14 mouse cellular contexts compared by ENCODE assay signal in genomic region chr17:36021309-36021708, GRCm38 (mm10). TPM values are rescaled to one million over a fixed set of nuclear protein-coding genes. Genes with fewer than 3 reads are reported as not detected.
DNase-seq lines count a peak whose midpoint lies in the region; ATAC-seq and TF ChIP-seq lines count a peak whose summit lies in the region.
"Had no signal": no experiment of that assay in that cellular context is flagged by ENCODE, and none has a peak within 500 bp of the region (broad histone marks: within the 10 kb centered on the region; RNA-seq: fewer than 3 reads in every experiment).

No protein-coding gene starts in this region.

- H3K9ac ChIP-seq in kidney, postnatal 0 days (ENCODE audit: low read depth, low read length) = no peak overlapping the region
- H3K9ac ChIP-seq: limb, embryonic 12.5 days; midbrain, embryonic 15.5 days had no signal

- DNase-seq in kidney, postnatal 0 days (ENCODE audit: low spot score) = no peak
- DNase-seq in kidney, adult 8-10 months = no peak
- peak; percentile 1 for DNase-seq in 3T3-L1 (ENCODE audit: low read depth, low spot score)
- no peak for DNase-seq in yolk sac, embryonic 10.5 days (ENCODE audit: low spot score)
- DNase-seq in neural tube, embryonic 10.5 days (ENCODE audit: extremely low spot score, low spot score) = no peak
- DNase-seq: cerebellum, adult 11-12 months had no signal

- no peaks in the 10 kb centered on the region for H3K27me3 ChIP-seq in erythroblast, embryonic 14.5 days (ENCODE audit: control insufficient read depth)
- no peaks in the 10 kb centered on the region for H3K27me3 ChIP-seq in kidney, postnatal 0 days (ENCODE audit: insufficient read depth, low read length)
- H3K27me3 ChIP-seq: embryonic facial prominence, embryonic 13.5 days; limb, embryonic 12.5 days; midbrain, embryonic 15.5 days had no signal

- H3K9me3 ChIP-seq in erythroblast, embryonic 14.5 days (ENCODE audit: control insufficient read depth, low read length) = no peaks in the 10 kb centered on the region; the same call in 1 of the 2 replicates
- H3K9me3 ChIP-seq in kidney, postnatal 0 days (replicated peaks; ENCODE audit: low read length) = no peaks in the 10 kb centered on the region
- H3K9me3 ChIP-seq: embryonic facial prominence, embryonic 13.5 days; limb, embryonic 12.5 days; midbrain, embryonic 15.5 days had no signal

- no peak overlapping the region for H3K4me2 ChIP-seq in kidney, postnatal 0 days (ENCODE audit: low read length)
- H3K4me2 ChIP-seq: midbrain, embryonic 15.5 days had no signal

- peak overlapping the region; percentile 66; the same call in 1 of the 2 replicates for H3K27ac ChIP-seq in kidney, postnatal 0 days
- H3K27ac ChIP-seq: embryonic facial prominence, embryonic 13.5 days; midbrain, embryonic 15.5 days had no signal

- H3K4me1 ChIP-seq in erythroblast, embryonic 14.5 days (ENCODE audit: control insufficient read depth) = peaks cover 82% of the 10 kb centered on the region
- no peaks in the 10 kb centered on the region; the same call in 1 of the 2 replicates for H3K4me1 ChIP-seq in kidney, postnatal 0 days (replicated peaks; ENCODE audit: insufficient read depth, low read length)
- H3K4me1 ChIP-seq: midbrain, embryonic 15.5 days had no signal

- peaks cover 45% of the 10 kb centered on the region for H3K36me3 ChIP-seq in erythroblast, embryonic 14.5 days (ENCODE audit: control insufficient read depth)
- no peaks in the 10 kb centered on the region for H3K36me3 ChIP-seq in kidney, postnatal 0 days (ENCODE audit: insufficient read depth, low read length)
- H3K36me3 ChIP-seq: embryonic facial prominence, embryonic 13.5 days; limb, embryonic 12.5 days; midbrain, embryonic 15.5 days had no signal

- H3K4me3 ChIP-seq in erythroblast, embryonic 14.5 days (replicated peaks) = peak overlapping the region; percentile 80
- H3K4me3 ChIP-seq in kidney, postnatal 0 days (replicated peaks; ENCODE audit: low read depth, low read length) = no peak overlapping the region
- H3K4me3 ChIP-seq: limb, embryonic 12.5 days; midbrain, embryonic 15.5 days had no signal

- WGBS in kidney, postnatal 0 days = 100% methylated on average over 1 of the region's 1 CpGs

- no peak for TF ChIP-seq CTCF in kidney, postnatal 0 days (IDR thresholded peaks at IDR 0.05; ENCODE audit: low read depth)

- no peak for ATAC-seq in erythroblast, adult 5-6 weeks (replicated peaks; ENCODE audit: low FRiP score, poor library complexity, severe bottlenecking)
- no peak for ATAC-seq in kidney, postnatal 0 days (replicated peaks; ENCODE audit: low FRiP score, low read depth)
- peak; percentile 2 for ATAC-seq in inflammation-experienced regulatory T-cells, adult 6 months
- ATAC-seq: midbrain, embryonic 15.5 days had no signal

RNA-seq across cellular contexts. Expression of gene H2-T24, which starts 0.9 kb away (rescaled TPM):
- polyA plus RNA-seq in erythroblast, embryonic 14.5 days (2012) = 0.91 and 0.98 TPM in 2 replicates
- 161 and 177 TPM in 2 replicates for total RNA-seq in erythroblast, adult 5-6 weeks (2015; ENCODE audit: low replicate concordance)
- 587 and 609 TPM in 2 replicates for total RNA-seq in erythroblast, adult 5-6 weeks (2017; ENCODE audit: low replicate concordance)
- polyA plus RNA-seq in kidney, postnatal 0 days (2015; fragmentation: Nextera tagmentation; extraction: Ambion mirVana) = 1.3 and 1.7 TPM in 2 replicates
- 10 to 100 TPM; 26.0 to 35.7 (median 32.8) TPM for polyA plus RNA-seq in inflammation-experienced regulatory T-cells, adult 6 months (2017; shearing (Covaris generic))

RNA-seq across cellular contexts. Expression of gene H2-T23, which starts 11.3 kb away (rescaled TPM):
- 3.7 and 5.0 TPM in 2 replicates for polyA plus RNA-seq in erythroblast, embryonic 14.5 days (2012)
- 249 and 264 TPM in 2 replicates for total RNA-seq in erythroblast, adult 5-6 weeks (2015; ENCODE audit: low replicate concordance)
- total RNA-seq in erythroblast, adult 5-6 weeks (2017; ENCODE audit: low replicate concordance) = 271 and 275 TPM in 2 replicates
- 14.2 and 16.1 TPM in 2 replicates for polyA plus RNA-seq in kidney, postnatal 0 days (2015; fragmentation: Nextera tagmentation; extraction: Ambion mirVana)
- polyA plus RNA-seq in inflammation-experienced regulatory T-cells, adult 6 months (2017; shearing (Covaris generic)) = 1,000 to 10,000 TPM in 1 of 3 experiments, 100 to 1,000 TPM in 2; 834 to 1,491 (median 990) TPM

RNA-seq across cellular contexts. Expression of gene H2-T22, which starts 21.2 kb away (rescaled TPM):
- 0.12 and 0.14 TPM in 2 replicates for polyA plus RNA-seq in erythroblast, embryonic 14.5 days (2012)
- 10.4 and 21.5 TPM in 2 replicates for total RNA-seq in erythroblast, adult 5-6 weeks (2015; ENCODE audit: low replicate concordance)
- total RNA-seq in erythroblast, adult 5-6 weeks (2017; ENCODE audit: low replicate concordance) = 12.8 and 20.4 TPM in 2 replicates
- polyA plus RNA-seq in kidney, postnatal 0 days (2015; fragmentation: Nextera tagmentation; extraction: Ambion mirVana) = 16.4 and 18.6 TPM in 2 replicates
- polyA plus RNA-seq in inflammation-experienced regulatory T-cells, adult 6 months (2017; shearing (Covaris generic)) = 100 to 1,000 TPM; 428 to 527 (median 477) TPM

RNA-seq across cellular contexts. Expression of gene Gm6034, which starts 21.5 kb away (rescaled TPM):
- not detected in 2 replicates for polyA plus RNA-seq in erythroblast, embryonic 14.5 days (2012)
- total RNA-seq in erythroblast, adult 5-6 weeks (2015; ENCODE audit: low replicate concordance) = not detected in 2 replicates
- not detected in 2 replicates for total RNA-seq in erythroblast, adult 5-6 weeks (2017; ENCODE audit: low replicate concordance)
- polyA plus RNA-seq in kidney, postnatal 0 days (2015; fragmentation: Nextera tagmentation; extraction: Ambion mirVana) = not detected in 2 replicates
- polyA plus RNA-seq in inflammation-experienced regulatory T-cells, adult 6 months (2017; shearing (Covaris generic)) = under 1 TPM in 2 of 3 experiments, not detected in 1; 0.33 to 0.87 TPM
- total RNA-seq: layer of hippocampus, adult 8-10 months had no signal
- polyA plus RNA-seq: embryonic facial prominence, embryonic 13.5 days; frontal cortex, adult 2 months; limb, embryonic 12.5 days; midbrain, embryonic 15.5 days had no signal

RNA-seq across cellular contexts. Expression of gene Gm11127, which starts 36.9 kb away (rescaled TPM):
- polyA plus RNA-seq in erythroblast, embryonic 14.5 days (2012) = 0.07 TPM in 1 of 2 replicates, not detected in the other
- not detected in 2 replicates for total RNA-seq in erythroblast, adult 5-6 weeks (2015; ENCODE audit: low replicate concordance)
- total RNA-seq in erythroblast, adult 5-6 weeks (2017; ENCODE audit: low replicate concordance) = not detected in 2 replicates
- polyA plus RNA-seq in kidney, postnatal 0 days (2015; fragmentation: Nextera tagmentation; extraction: Ambion mirVana) = 0.13 and 0.22 TPM in 2 replicates
- polyA plus RNA-seq in inflammation-experienced regulatory T-cells, adult 6 months (2017; shearing (Covaris generic)) = under 1 TPM in 1 of 3 experiments, not detected in 2; 0.30 TPM
- polyA plus RNA-seq: embryonic facial prominence, embryonic 13.5 days; limb, embryonic 12.5 days; midbrain, embryonic 15.5 days had no signal

Comparison
In these comparisons a context has a peak if more than half of its experiments do, and no peak if none do; other contexts are left out.
1. RNA of gene H2-T23, which starts 11.3 kb away (polyA plus RNA-seq): 834 to 1,491 TPM in inflammation-experienced regulatory T-cells, adult 6 months; 14.2 to 16.1 TPM in kidney, postnatal 0 days and 3.7 to 5.0 TPM in erythroblast, embryonic 14.5 days; every median in the first group is over 10 times any median in the second.
2. RNA of gene H2-T22, which starts 21.2 kb away (polyA plus RNA-seq): 428 to 527 TPM in inflammation-experienced regulatory T-cells, adult 6 months; 16.4 to 18.6 TPM in kidney, postnatal 0 days and 0.12 to 0.14 TPM in erythroblast, embryonic 14.5 days; every median in the first group is over 10 times any median in the second.